Mouse (Mus musculus) c-Kit-negative CD71-positive TER-119-positive erythroid progenitor cells, embryonic 14.5 days (primary cell): ENCODE results near the gene Ei24.
A peak's percentile ranks its signal among the peaks of the same experiment; 100 is the strongest.

Source experiments
- DNase-seq: peaks from one replicate; pipeline ENCODE4 v3.0.0-alpha.2; 2013; ENCODE audit warnings: low read depth, low spot score

The Ei24 gene

GRCm38 (mm10) chr9:36792191-36792590 lies 5.0 kb downstream of the Ei24 start:
- no peak for DNase-seq

- DNase-seq: no peak
Measured at GRCm38 (mm10) chr9:36783921-36784320, 13.3 kb downstream of the Ei24 start.

GRCm38 (mm10) chr9:36769048-36769413 lies 28.2 kb downstream of the Ei24 start:
- no peak for DNase-seq

DNA sequence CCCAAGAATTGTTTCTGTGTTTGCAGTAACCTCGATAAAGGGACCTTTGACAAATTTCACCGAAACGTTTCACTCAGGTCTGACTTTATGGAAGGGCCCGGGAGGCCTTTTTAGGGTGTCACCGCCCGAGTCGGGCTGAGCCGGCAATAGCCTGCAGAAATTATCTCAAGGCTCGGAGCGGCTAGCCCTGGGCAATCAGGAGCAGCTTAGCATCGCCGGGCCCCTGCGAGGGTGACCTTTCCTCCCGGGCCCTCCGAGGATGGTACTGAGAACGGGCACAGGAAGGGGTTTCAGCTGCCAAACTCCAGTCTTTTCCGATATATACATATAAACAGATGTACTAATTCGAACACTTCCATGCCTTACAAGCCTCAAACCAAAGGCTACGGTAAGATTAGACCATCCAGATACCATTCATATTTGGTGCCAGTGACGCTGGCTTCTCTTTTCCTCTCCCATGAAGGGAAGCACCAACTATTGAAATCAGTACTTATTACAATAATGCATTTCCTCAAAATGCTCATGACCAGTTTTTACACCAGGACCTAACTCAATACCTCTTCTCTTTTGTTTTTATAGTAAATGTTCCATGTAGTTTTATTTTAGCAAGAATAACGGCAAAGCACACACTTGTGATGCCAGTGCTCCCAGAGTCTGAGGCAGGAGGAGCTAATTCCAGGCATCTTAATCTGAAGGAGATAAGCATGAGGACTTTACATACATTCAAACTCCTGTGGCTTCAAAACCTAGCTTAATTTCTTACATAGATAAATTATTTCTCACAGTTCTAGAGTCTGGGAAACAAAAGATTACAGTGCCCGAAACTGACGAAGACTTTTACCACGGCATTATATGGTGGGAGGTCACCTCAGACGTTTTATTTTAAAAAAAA lies 28.8 kb downstream of the Ei24 start:
- peak; percentile 36 for DNase-seq

DNA sequence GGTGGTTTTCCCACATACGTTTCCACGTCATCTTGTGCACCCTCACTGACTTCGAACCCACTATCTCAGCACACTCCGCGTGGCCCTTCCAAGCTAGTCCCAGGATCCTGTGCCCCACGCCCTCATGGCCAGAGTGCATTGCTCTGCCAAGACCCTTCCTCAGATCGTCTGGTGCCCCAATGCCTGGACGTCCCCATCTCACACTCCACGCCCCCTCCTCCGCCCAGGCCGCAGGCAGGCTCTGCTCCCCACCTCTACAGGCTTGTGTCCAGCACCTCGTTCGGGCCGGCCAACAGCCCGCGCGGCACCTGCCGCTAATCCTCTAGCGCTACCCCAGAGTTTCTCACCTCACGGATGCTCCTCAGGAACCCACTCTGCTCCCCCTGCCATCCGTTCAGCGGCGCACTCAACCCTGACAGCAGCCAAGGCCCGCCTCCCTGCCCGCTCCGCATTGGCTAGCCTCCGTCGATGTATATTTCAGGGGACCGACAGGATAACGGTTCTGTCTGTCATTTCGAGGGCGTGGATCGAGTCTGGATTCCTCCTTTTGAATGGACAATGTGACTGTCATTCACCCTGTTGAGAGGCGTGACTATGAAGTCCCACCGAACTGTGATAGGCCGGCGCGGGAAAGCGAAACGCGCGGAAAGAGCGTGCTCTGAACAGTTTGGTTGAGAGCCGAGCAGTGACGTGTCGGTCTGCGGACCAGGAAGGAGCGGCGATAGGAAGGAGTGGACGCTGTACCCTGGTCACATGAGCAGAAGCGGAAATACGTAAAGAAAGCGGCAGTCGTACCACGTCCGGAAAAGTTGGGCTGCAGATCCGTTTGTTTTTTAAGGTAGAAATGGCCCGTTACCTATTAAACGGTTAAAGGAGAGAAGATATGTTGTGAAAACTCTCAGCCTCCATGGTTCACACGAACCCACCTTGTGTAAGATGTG lies 29.7 kb downstream of the Ei24 start, which contains the start of gene Stt3a:
TSS of gene Stt3a (minus strand) at position 477 of the 941 bp plus-strand sequence.
- DNase-seq: peak; percentile 100

DNA sequence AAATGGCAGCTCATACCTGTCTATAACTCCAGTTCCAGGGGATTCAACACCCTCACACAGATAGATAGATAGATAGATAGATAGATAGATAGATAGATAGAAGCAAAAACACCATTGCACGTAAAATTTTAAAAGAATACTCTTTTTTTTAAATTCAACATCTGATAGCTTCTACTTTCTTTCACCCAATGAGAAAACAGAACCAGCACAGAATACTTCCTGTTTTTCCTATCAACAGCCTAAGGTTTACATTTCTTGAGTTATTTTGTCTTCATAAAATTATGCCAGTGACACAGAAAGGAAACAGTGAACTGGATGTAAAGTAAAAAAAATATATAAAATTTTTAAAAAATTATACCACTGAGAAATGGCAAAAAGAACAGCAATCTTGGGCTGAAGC lies 32.8 kb downstream of the Ei24 start:
- DNase-seq: no peak
